Mouse (Mus musculus) lung, postnatal 0 days (tissue): ENCODE results near the gene Msgn1. TPM values are rescaled to one million over a fixed set of nuclear protein-coding genes. Genes with fewer than 3 reads are reported as not detected.

Experiments
- ATAC-seq: fragments of 200-750 bp; cut with Nextera tagmentation; 2 replicates; pipeline ENCODE4 v1.8.0; 2017; ENCODE audit warnings: moderate library complexity
- DNase-seq: peaks from one replicate; pipeline ENCODE4 v3.0.0-alpha.2; 2016; ENCODE audit warnings: low spot score
- H3K27ac ChIP-seq: fragments of 300-500 bp; sonication (generic); 2 replicates; pipeline ENCODE4 v1.5.1; 2014; ENCODE audit warnings: antibody characterized with exemption, mild to moderate bottlenecking, low read length, mixed read lengths
- H3K27me3 ChIP-seq: fragments of 300-500 bp; sonication (generic); replicated peaks from 2 replicates; pipeline ENCODE4 v1.6.1; 2014; ENCODE audit warnings: low read length, mixed read lengths; ENCODE audit not compliant: insufficient read depth
- H3K36me3 ChIP-seq: fragments of 300-500 bp; sonication (generic); 2 replicates; pipeline ENCODE4 v1.6.1; 2014; ENCODE audit warnings: low read length, mixed read lengths; ENCODE audit not compliant: insufficient read depth
- H3K4me1 ChIP-seq: fragments of 300-500 bp; sonication (generic); 2 replicates; pipeline ENCODE4 v1.6.1; 2014; ENCODE audit warnings: antibody characterized with exemption, low read depth, low read length, mixed read lengths; ENCODE audit not compliant: insufficient read depth
- H3K4me2 ChIP-seq: fragments of 300-500 bp; sonication (generic); replicated peaks from 2 replicates; pipeline ENCODE4 v1.6.1; 2014; ENCODE audit warnings: low read depth, mild to moderate bottlenecking, low read length, moderate library complexity, mixed read lengths
- H3K4me3 ChIP-seq: fragments of 300-500 bp; sonication (generic); 2 replicates; pipeline ENCODE4 v1.5.1; 2014; ENCODE audit warnings: low read depth, low read length
- H3K9ac ChIP-seq: fragments of 300-500 bp; sonication (generic); replicated peaks from 2 replicates; pipeline ENCODE4 v1.6.1; 2014; ENCODE audit warnings: low read depth, mild to moderate bottlenecking
- H3K9me3 ChIP-seq: fragments of 300-500 bp; sonication (generic); 2 replicates; pipeline ENCODE4 v1.6.1; 2016; ENCODE audit warnings: low read length, mixed read lengths
- CTCF ChIP-seq: IDR thresholded peaks from 2 replicates; pipeline ENCODE4 v1.5.1; 2016; ENCODE audit warnings: antibody characterized with exemption, mild to moderate bottlenecking
- EP300 ChIP-seq: IDR thresholded peaks from 2 replicates; pipeline ENCODE4 v1.6.1; 2016; ENCODE audit warnings: antibody characterized with exemption, mild to moderate bottlenecking, control low read depth
- WGBS: fragments of 180-500 bp; shearing (Covaris S2); extraction: QIAGEN DNeasy Blood & Tissue Kit; methylation state at CpG from one replicate; pipeline ENCODE4 v1.1.7; 2014; 5-methylcytosine and 5-hydroxymethylcytosine counted together
- polyA plus RNA-seq: library from polyadenylated mRNA; unstranded; fragments of >200 nt; fragmentation: Nextera tagmentation; extraction: Ambion mirVana; gene quantifications from 2 replicates; pipeline ENCODE4 v1.2.1, GENCODE M21; 2015

Msgn1 gene
- polyA plus RNA-seq, 1 experiment from 2014 or later = not detected

- 72% methylated on average over 3 of the region's 3 CpGs for WGBS
- TF ChIP-seq EP300 (no peak), CTCF (no peak)
- no peaks in the 10 kb centered on the region for H3K9me3 ChIP-seq
These were observed 7.7 kb upstream of the Msgn1 start for GRCm38 (mm10) chr12:11216454-11216853.

GRCm38 (mm10) chr12:11215555-11215954 is 6.8 kb upstream of the Msgn1 start:
- no peak for ATAC-seq
- no peak for TF ChIP-seq CTCF
- no peak for TF ChIP-seq EP300

More at GRCm38 (mm10) chr12:11216454-11216853, 7.7 kb upstream of the Msgn1 start:
- ATAC-seq = no peak
- no peaks in the 10 kb centered on the region for H3K36me3 ChIP-seq
- no peaks in the 10 kb centered on the region for H3K27me3 ChIP-seq
- no peak overlapping the region for H3K9ac ChIP-seq
- no peak overlapping the region for H3K4me3 ChIP-seq
- H3K27ac ChIP-seq = no peak overlapping the region
- H3K4me2 ChIP-seq = no peak overlapping the region
- DNase-seq = no peak
- H3K4me1 ChIP-seq = no peaks in the 10 kb centered on the region

GRCm38 (mm10) chr12:11214776-11215175 is 6.0 kb upstream of the Msgn1 start:
- H3K9ac ChIP-seq = no peak overlapping the region
- no peaks in the 10 kb centered on the region for H3K27me3 ChIP-seq
- no peak overlapping the region for H3K4me2 ChIP-seq
- no peak for TF ChIP-seq EP300
- no peak for TF ChIP-seq CTCF
- no peak overlapping the region for H3K27ac ChIP-seq
- no peaks in the 10 kb centered on the region for H3K9me3 ChIP-seq
- no peaks in the 10 kb centered on the region for H3K36me3 ChIP-seq
- DNase-seq = no peak
- H3K4me3 ChIP-seq = no peak overlapping the region
- ATAC-seq = no peak
- H3K4me1 ChIP-seq = no peaks in the 10 kb centered on the region

More at GRCm38 (mm10) chr12:11215555-11215954, 6.8 kb upstream of the Msgn1 start:
- Histone ChIP-seq H3K27ac (no peak overlapping the region), H3K27me3 (no peaks in the 10 kb centered on the region), H3K4me3 (no peak overlapping the region), H3K9me3 (no peaks in the 10 kb centered on the region), H3K9ac (no peak overlapping the region), H3K36me3 (no peaks in the 10 kb centered on the region), H3K4me2 (no peak overlapping the region), H3K4me1 (no peaks in the 10 kb centered on the region)
- 75% methylated on average over 2 of the region's 2 CpGs for WGBS
- no peak for DNase-seq

GRCm38 (mm10) chr12:11212881-11213280 is 4.1 kb upstream of the Msgn1 start:
- ATAC-seq (no peak), DNase-seq (no peak)
- no peak overlapping the region for H3K9ac ChIP-seq
- H3K36me3 ChIP-seq = no peaks in the 10 kb centered on the region
- H3K4me2 ChIP-seq = no peak overlapping the region
- 72% methylated on average over 1 of the region's 1 CpGs for WGBS
- H3K4me1 ChIP-seq = no peaks in the 10 kb centered on the region
- H3K4me3 ChIP-seq = no peak overlapping the region
- no peak overlapping the region for H3K27ac ChIP-seq
- TF ChIP-seq EP300 = no peak
- no peak for TF ChIP-seq CTCF
- no peaks in the 10 kb centered on the region for H3K9me3 ChIP-seq
- H3K27me3 ChIP-seq = no peaks in the 10 kb centered on the region

- no peak overlapping the region for H3K4me2 ChIP-seq
- DNase-seq = no peak
- no peak for ATAC-seq
- WGBS = 48% methylated on average over 3 of the region's 3 CpGs
- no peak overlapping the region for H3K9ac ChIP-seq
- no peaks in the 10 kb centered on the region for H3K27me3 ChIP-seq
- no peak overlapping the region for H3K27ac ChIP-seq
- no peaks in the 10 kb centered on the region for H3K4me1 ChIP-seq
- H3K36me3 ChIP-seq = no peaks in the 10 kb centered on the region
- H3K9me3 ChIP-seq = no peaks in the 10 kb centered on the region
- no peak overlapping the region for H3K4me3 ChIP-seq
- TF ChIP-seq EP300 (no peak), CTCF (no peak)
These were observed 1.6 kb upstream of the Msgn1 start for GRCm38 (mm10) chr12:11210361-11210760.

- Histone ChIP-seq H3K27me3 (no peaks in the 10 kb centered on the region), H3K4me2 (no peak overlapping the region), H3K9me3 (no peaks in the 10 kb centered on the region), H3K4me1 (no peaks in the 10 kb centered on the region), H3K36me3 (no peaks in the 10 kb centered on the region), H3K4me3 (no peak overlapping the region), H3K9ac (no peak overlapping the region), H3K27ac (no peak overlapping the region)
- DNase-seq (no peak), ATAC-seq (no peak)
- 56% methylated on average over 5 of the region's 5 CpGs for WGBS
- no peak for TF ChIP-seq EP300
- no peak for TF ChIP-seq CTCF
These were observed 864 bp upstream of the Msgn1 start for GRCm38 (mm10) chr12:11209636-11210035.

GRCm38 (mm10) chr12:11206321-11206720 is 2.5 kb downstream of the Msgn1 start:
- Histone ChIP-seq H3K36me3 (no peaks in the 10 kb centered on the region), H3K27me3 (no peaks in the 10 kb centered on the region), H3K9ac (no peak overlapping the region), H3K9me3 (no peaks in the 10 kb centered on the region), H3K27ac (no peak overlapping the region), H3K4me2 (no peak overlapping the region), H3K4me3 (no peak overlapping the region), H3K4me1 (no peaks in the 10 kb centered on the region)
- ATAC-seq = no peak
- TF ChIP-seq CTCF (no peak), EP300 (no peak)
- WGBS = 80% methylated on average over 4 of the region's 4 CpGs
- no peak for DNase-seq
